Mouse (Mus musculus) spleen, adult 2 months (tissue): ENCODE data around the gene Thsd4.

Source experiments
- CTCF ChIP-seq: fragments of 200-500 bp; IDR thresholded peaks from 2 replicates; pipeline ENCODE4 v1.5.1; 2011; ENCODE audit warnings: mild to moderate bottlenecking, inconsistent platforms; ENCODE audit not compliant: insufficient read depth, insufficient read length, insufficient replicate concordance; ENCODE audit errors: extremely low read depth
- POLR2A ChIP-seq: fragments of 200-500 bp; IDR thresholded peaks from 2 replicates; pipeline ENCODE4 v1.6.1; 2011; ENCODE audit warnings: low read depth, low read length, inconsistent platforms

DNA sequence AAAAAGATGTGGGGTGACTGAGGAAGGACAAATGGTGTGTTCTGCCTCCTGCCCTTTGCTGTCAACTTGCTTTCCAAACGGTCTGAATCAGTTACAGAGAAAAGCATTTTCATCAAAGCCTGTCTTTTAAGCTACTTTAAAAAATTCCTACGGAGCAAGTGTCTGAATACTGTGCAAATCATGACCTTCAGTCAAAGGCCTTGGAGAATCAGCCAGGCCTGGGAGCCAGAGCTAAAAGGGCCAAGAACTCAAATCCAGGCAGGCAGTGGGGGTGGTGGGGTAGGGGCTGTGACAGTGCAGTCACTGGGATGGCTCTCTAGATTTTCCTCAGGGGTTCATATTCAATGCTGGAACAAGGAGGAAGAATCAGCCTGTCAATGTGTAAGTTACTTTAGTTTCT lies 540.7 kb downstream of the Thsd4 start:
- TF ChIP-seq CTCF (no peak), POLR2A (no peak)
